Mouse (Mus musculus) cortical plate, adult 2 months (tissue): ENCODE measurements at regions not wholly inside any gene's neighbourhood (a gene's known extent, or its start where the extent isn't known, plus 50 kb on each side); places are given as distances from the start of the nearest gene placed in this dataset.

Experiments used
- CTCF ChIP-seq: fragments of 200-500 bp; IDR thresholded peaks from 2 replicates; pipeline ENCODE4 v1.5.1; 2011; ENCODE audit warnings: mild to moderate bottlenecking, control low read depth, low read length; ENCODE audit not compliant: insufficient read depth; ENCODE audit errors: extremely low read depth
- POLR2A ChIP-seq: fragments of 200-500 bp; IDR thresholded peaks from 2 replicates; pipeline ENCODE4 v1.6.1; 2011; ENCODE audit warnings: mild to moderate bottlenecking, low read length, control low read depth; ENCODE audit not compliant: insufficient read depth; ENCODE audit errors: extremely low read depth

DNA sequence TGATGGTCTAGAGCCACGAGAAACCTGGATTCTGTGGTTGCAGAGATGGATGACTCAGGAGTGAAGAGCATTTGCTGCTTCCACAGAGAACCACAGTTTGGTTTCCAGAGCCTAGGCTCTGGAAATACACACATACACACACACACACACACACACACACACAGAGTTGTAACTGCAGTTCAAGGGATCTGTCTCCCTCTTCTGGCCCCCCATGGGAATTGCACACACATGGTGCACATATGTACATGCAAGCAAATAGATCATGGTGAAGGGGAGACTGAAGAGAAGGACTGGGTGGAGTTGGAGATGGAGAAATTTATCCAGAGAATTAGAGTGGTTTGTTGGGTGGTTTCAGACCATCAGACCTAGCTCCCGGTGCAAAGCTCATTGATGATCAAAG is 252.6 kb downstream of the Gm4791 start:
- TF ChIP-seq CTCF (0 out of 2 replicates have a peak, but pooled peaks have one; percentile 9), POLR2A (no peak)
